Mouse (Mus musculus) frontal cortex, adult 2 months (tissue): ENCODE measurements at regions not wholly inside any gene's neighbourhood (a gene's known extent, or its start where the extent isn't known, plus 50 kb on each side); places are given as distances from the start of the nearest gene placed in this dataset.

Experiments used
- DNase-seq, 2 experiments: peaks; one replicate each; pipeline ENCODE4 v3.0.0; 2022; ENCODE audit warnings: low spot score in 1 of 2; ENCODE audit errors: extremely low spot score in 1 of 2

- no peak for DNase-seq
Measured at GRCm38 (mm10) chr3:159689743-159690142, 90.8 kb downstream of the Rpe65 start.

GRCm38 (mm10) chr3:159724340-159725119, 114.9 kb upstream of the Wls start:
- DNase-seq, result peak in 1 of 2 experiments; percentile 58

- no peak for DNase-seq
Measured at GRCm38 (mm10) chr3:159732201-159732600, 107.3 kb upstream of the Wls start.

- DNase-seq, result peak; percentile 7 to 47
Measured at GRCm38 (mm10) chr3:159733141-159733540, 106.3 kb upstream of the Wls start.

- DNase-seq, result no peak
Measured at GRCm38 (mm10) chr3:159734547-159734946, 104.9 kb upstream of the Wls start.

- no peak for DNase-seq
Measured at GRCm38 (mm10) chr3:159736070-159736469, 103.4 kb upstream of the Wls start.

- DNase-seq, result no peak
Measured at GRCm38 (mm10) chr3:159740600-159741279, 98.7 kb upstream of the Wls start.

GRCm38 (mm10) chr3:159741816-159742215, 97.7 kb upstream of the Wls start:
- no peak for DNase-seq

GRCm38 (mm10) chr3:159759740-159760139, 79.7 kb upstream of the Wls start:
- DNase-seq, result no peak

GRCm38 (mm10) chr3:159760293-159760692, 79.2 kb upstream of the Wls start:
- no peak for DNase-seq

- peak in 1 of 2 experiments; percentile 12 for DNase-seq
Measured at GRCm38 (mm10) chr3:159760949-159761348, 78.5 kb upstream of the Wls start.

- no peak for DNase-seq
Measured at GRCm38 (mm10) chr3:159782222-159782844, 57.1 kb upstream of the Wls start.

GRCm38 (mm10) chr3:159787776-159788175, 51.7 kb upstream of the Wls start:
- DNase-seq, result no peak
